Mouse (Mus musculus): ENCODE data around the gene Gm11596. TPM values are rescaled to one million over a fixed set of nuclear protein-coding genes. Genes with fewer than 3 reads are reported as not detected.
A peak's percentile ranks its signal among the peaks of the same experiment; 100 is the strongest.
"Not testable (repeated sequence)": the region's sequence is repeated elsewhere in the genome, so short reads cannot be mapped to it uniquely, and the experiment has no call there.

Gene Gm11596
- polyA plus RNA-seq, 1 experiment from 2014 or later: not detected

- no peak within 1 kb of the TSS for H3K9ac ChIP-seq (ENCODE audit: low read depth, low read length)
- H3K27ac ChIP-seq: no peak within 1 kb of the TSS
- ATAC-seq (replicated peaks; ENCODE audit: low FRiP score, low read depth): no peak
- no peaks in the 10 kb centered on the region for H3K27me3 ChIP-seq (ENCODE audit: insufficient read depth, low read length)
- TF ChIP-seq CTCF (IDR thresholded peaks at IDR 0.05; ENCODE audit: low read depth): no peak
- WGBS: 95% methylated on average over 2 of the region's 2 CpGs
- no peaks in the 10 kb centered on the region for H3K9me3 ChIP-seq (replicated peaks; ENCODE audit: low read length)
- H3K4me3 ChIP-seq (replicated peaks; ENCODE audit: low read depth, low read length): no peak within 1 kb of the TSS
- no peaks in the 10 kb centered on the region for H3K4me1 ChIP-seq (replicated peaks; ENCODE audit: insufficient read depth, low read length)
- no peak within 1 kb of the TSS for H3K4me2 ChIP-seq (ENCODE audit: low read length)
- DNase-seq (ENCODE audit: low spot score): no peak
- H3K36me3 ChIP-seq (ENCODE audit: insufficient read depth, low read length): no peaks in the 10 kb centered on the region
Observed at GRCm38 (mm10) chr11:99780604-99781003, 12.7 kb downstream of the Gm11596 start, which contains the start of gene Krtap4-8. Krtap4-8 (minus strand) TSS chr11:99780704.

DNA sequence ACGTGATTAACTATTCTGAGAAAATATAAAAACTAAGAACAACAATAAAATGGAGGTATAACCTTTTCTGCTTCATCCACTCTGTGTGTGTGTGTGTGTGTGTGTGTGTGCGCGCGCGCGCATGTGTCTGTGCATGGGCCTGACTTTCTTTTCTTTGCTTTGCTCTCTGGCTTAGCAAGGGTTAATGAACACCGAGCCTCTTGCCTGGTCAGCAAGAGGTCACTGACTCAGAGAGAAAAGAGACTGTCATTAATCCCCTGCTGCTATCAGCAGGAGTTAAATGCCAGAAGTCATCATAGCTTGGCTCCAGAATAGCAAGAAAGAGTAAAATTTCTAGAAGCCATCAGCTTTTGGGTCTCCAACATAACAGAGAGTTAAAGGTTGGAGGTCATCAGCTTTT, 14.9 kb downstream of the Gm11596 start:
- Histone ChIP-seq H3K9me3 (replicated peaks; ENCODE audit: low read length) (no peaks in the 10 kb centered on the region), H3K4me1 (replicated peaks; ENCODE audit: insufficient read depth, low read length) (no peaks in the 10 kb centered on the region), H3K27me3 (ENCODE audit: insufficient read depth, low read length) (no peaks in the 10 kb centered on the region), H3K27ac (no peak overlapping the region), H3K9ac (ENCODE audit: low read depth, low read length) (no peak overlapping the region), H3K36me3 (ENCODE audit: insufficient read depth, low read length) (no peaks in the 10 kb centered on the region), H3K4me3 (replicated peaks; ENCODE audit: low read depth, low read length) (no peak overlapping the region), H3K4me2 (ENCODE audit: low read length) (no peak overlapping the region)
- TF ChIP-seq CTCF (IDR thresholded peaks at IDR 0.05; ENCODE audit: low read depth): no peak
- 65% methylated on average over 7 of the region's 7 CpGs for WGBS
- DNase-seq (ENCODE audit: low spot score): no peak
- no peak for ATAC-seq (replicated peaks; ENCODE audit: low FRiP score, low read depth)

DNA sequence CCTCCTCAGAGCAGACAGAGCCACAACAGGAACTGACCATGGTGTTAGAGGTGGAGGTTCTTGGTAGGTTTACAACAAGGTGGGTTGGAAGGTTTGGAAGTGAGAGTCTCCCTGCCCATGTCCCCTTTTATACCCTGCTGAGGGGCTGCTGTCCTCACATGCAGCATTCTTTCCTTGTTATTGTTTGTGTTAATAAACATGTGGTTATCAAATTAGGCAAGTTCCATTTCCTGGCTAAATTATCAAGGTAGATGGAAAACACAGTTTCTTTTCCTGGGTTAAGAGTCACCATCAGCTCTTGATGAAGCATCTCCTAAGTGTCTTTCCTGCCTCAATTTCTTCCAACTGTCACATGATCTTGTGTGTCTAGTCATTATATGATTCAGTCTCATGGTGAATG, 20.5 kb downstream of the Gm11596 start, which contains the start of gene Gm11595:
Gene Gm11595 (minus strand): TSS at position 101 of the 400 bp plus-strand sequence.
- H3K36me3 ChIP-seq (ENCODE audit: insufficient read depth, low read length); H3K4me1 ChIP-seq (replicated peaks; ENCODE audit: insufficient read depth, low read length); H3K27ac ChIP-seq; ATAC-seq (replicated peaks; ENCODE audit: low FRiP score, low read depth); H3K27me3 ChIP-seq (ENCODE audit: insufficient read depth, low read length); H3K4me3 ChIP-seq (replicated peaks; ENCODE audit: low read depth, low read length); H3K9ac ChIP-seq (ENCODE audit: low read depth, low read length); H3K4me2 ChIP-seq (ENCODE audit: low read length); DNase-seq (ENCODE audit: low spot score); H3K9me3 ChIP-seq (replicated peaks; ENCODE audit: low read length): not testable (repeated sequence)

GRCm38 (mm10) chr11:99768410-99768809, 24.9 kb downstream of the Gm11596 start:
- 67% methylated on average over 2 of the region's 2 CpGs for WGBS
- Histone ChIP-seq H3K4me1 (replicated peaks; ENCODE audit: insufficient read depth, low read length) (no peaks in the 10 kb centered on the region), H3K27me3 (ENCODE audit: insufficient read depth, low read length) (no peaks in the 10 kb centered on the region), H3K4me2 (ENCODE audit: low read length) (no peak overlapping the region), H3K9ac (ENCODE audit: low read depth, low read length) (no peak overlapping the region), H3K9me3 (replicated peaks; ENCODE audit: low read length) (no peaks in the 10 kb centered on the region), H3K27ac (no peak overlapping the region), H3K36me3 (ENCODE audit: insufficient read depth, low read length) (no peaks in the 10 kb centered on the region), H3K4me3 (replicated peaks; ENCODE audit: low read depth, low read length) (no peak overlapping the region)
- DNase-seq (ENCODE audit: low spot score) (no peak), ATAC-seq (replicated peaks; ENCODE audit: low FRiP score, low read depth) (no peak)
- TF ChIP-seq CTCF (IDR thresholded peaks at IDR 0.05; ENCODE audit: low read depth): no peak

GRCm38 (mm10) chr11:99758877-99759276, 34.4 kb downstream of the Gm11596 start:
- ATAC-seq (replicated peaks; ENCODE audit: low FRiP score, low read depth) (no peak), DNase-seq (ENCODE audit: low spot score) (no peak)
- Histone ChIP-seq H3K4me1 (replicated peaks; ENCODE audit: insufficient read depth, low read length) (no peaks in the 10 kb centered on the region), H3K9me3 (replicated peaks; ENCODE audit: low read length) (no peaks in the 10 kb centered on the region), H3K27ac (no peak overlapping the region), H3K27me3 (ENCODE audit: insufficient read depth, low read length) (no peaks in the 10 kb centered on the region), H3K4me3 (replicated peaks; ENCODE audit: low read depth, low read length) (no peak overlapping the region), H3K9ac (ENCODE audit: low read depth, low read length) (no peak overlapping the region), H3K36me3 (ENCODE audit: insufficient read depth, low read length) (no peaks in the 10 kb centered on the region), H3K4me2 (ENCODE audit: low read length) (no peak overlapping the region)
- TF ChIP-seq CTCF (IDR thresholded peaks at IDR 0.05; ENCODE audit: low read depth): no peak
- WGBS: 87% methylated on average over 1 of the region's 1 CpGs

DNA sequence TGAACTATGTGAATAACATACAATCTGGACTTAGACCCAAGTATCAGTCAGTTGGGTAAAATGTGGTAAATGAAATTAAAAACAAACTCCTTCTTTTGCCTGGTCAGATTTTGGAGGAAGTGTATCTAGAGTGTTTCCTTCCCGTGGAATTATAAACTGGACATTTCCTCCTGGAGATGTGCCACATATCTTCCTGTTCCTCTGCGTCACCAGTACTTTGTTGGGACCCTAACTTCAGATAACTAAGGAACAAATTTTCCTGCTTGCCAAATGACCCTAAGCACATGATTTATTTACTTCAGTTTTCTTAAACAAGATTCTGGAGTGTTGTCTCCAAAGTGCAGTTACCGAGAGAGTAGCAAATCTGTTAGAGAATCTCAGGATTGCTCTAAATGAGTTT, 49.3 kb downstream of the Gm11596 start:
- H3K4me2 ChIP-seq (ENCODE audit: low read length): no peak overlapping the region
- no peaks in the 10 kb centered on the region for H3K9me3 ChIP-seq (replicated peaks; ENCODE audit: low read length)
- 61% methylated on average over 3 of the region's 3 CpGs for WGBS
- no peaks in the 10 kb centered on the region for H3K27me3 ChIP-seq (ENCODE audit: insufficient read depth, low read length)
- TF ChIP-seq CTCF (IDR thresholded peaks at IDR 0.05; ENCODE audit: low read depth): no peak
- DNase-seq (ENCODE audit: low spot score) (peak; percentile 24), ATAC-seq (replicated peaks; ENCODE audit: low FRiP score, low read depth) (no peak)
- H3K36me3 ChIP-seq (ENCODE audit: insufficient read depth, low read length): no peaks in the 10 kb centered on the region
- no peaks in the 10 kb centered on the region for H3K4me1 ChIP-seq (replicated peaks; ENCODE audit: insufficient read depth, low read length)
- no peak overlapping the region for H3K27ac ChIP-seq
- H3K9ac ChIP-seq (ENCODE audit: low read depth, low read length): no peak overlapping the region
- H3K4me3 ChIP-seq (replicated peaks; ENCODE audit: low read depth, low read length): no peak overlapping the region

Other genes starting within 250 kb of the Gm11596 start
- gene Krtap3-3, start 242.6 kb downstream of the Gm11596 start, polyA plus RNA-seq (2015; fragmentation: Nextera tagmentation; extraction: Ambion mirVana): not detected in 2 replicates
- not detected in 2 replicates for gene Krtap3-2, start 236.6 kb downstream of the Gm11596 start, polyA plus RNA-seq (2015; fragmentation: Nextera tagmentation; extraction: Ambion mirVana)
- not detected in 2 replicates for gene Gm11939, start 234.0 kb downstream of the Gm11596 start, polyA plus RNA-seq (2015; fragmentation: Nextera tagmentation; extraction: Ambion mirVana)
- not detected in 2 replicates for gene Krtap3-1, start 226.8 kb downstream of the Gm11596 start, polyA plus RNA-seq (2015; fragmentation: Nextera tagmentation; extraction: Ambion mirVana)
- not detected in 2 replicates for gene Krtap1-5, start 212.5 kb downstream of the Gm11596 start, polyA plus RNA-seq (2015; fragmentation: Nextera tagmentation; extraction: Ambion mirVana)
- not detected in 2 replicates for gene Krtap1-4, start 209.8 kb downstream of the Gm11596 start, polyA plus RNA-seq (2015; fragmentation: Nextera tagmentation; extraction: Ambion mirVana)
- gene Krtap1-3, start 202.1 kb downstream of the Gm11596 start, polyA plus RNA-seq (2015; fragmentation: Nextera tagmentation; extraction: Ambion mirVana): not detected in 2 replicates
- gene Krtap9-3, start 195.4 kb downstream of the Gm11596 start, polyA plus RNA-seq (2015; fragmentation: Nextera tagmentation; extraction: Ambion mirVana): not detected in 2 replicates
- gene Gm11938, start 190.2 kb downstream of the Gm11596 start, polyA plus RNA-seq (2015; fragmentation: Nextera tagmentation; extraction: Ambion mirVana): not detected in 2 replicates
- not detected in 2 replicates for gene Gm11937, start 183.3 kb downstream of the Gm11596 start, polyA plus RNA-seq (2015; fragmentation: Nextera tagmentation; extraction: Ambion mirVana)
- gene Krtap2-4, start 178.6 kb downstream of the Gm11596 start, polyA plus RNA-seq (2015; fragmentation: Nextera tagmentation; extraction: Ambion mirVana): not detected in 2 replicates
- gene Gm11562, start 173.0 kb downstream of the Gm11596 start, polyA plus RNA-seq (2015; fragmentation: Nextera tagmentation; extraction: Ambion mirVana): not detected in 2 replicates
- gene Krtap4-1, start 165.2 kb downstream of the Gm11596 start, polyA plus RNA-seq (2015; fragmentation: Nextera tagmentation; extraction: Ambion mirVana): not detected in 2 replicates
- not detected in 2 replicates for gene Krtap4-2, start 158.4 kb downstream of the Gm11596 start, polyA plus RNA-seq (2015; fragmentation: Nextera tagmentation; extraction: Ambion mirVana)
- not detected in 2 replicates for gene Krtap4-7, start 149.4 kb downstream of the Gm11596 start, polyA plus RNA-seq (2015; fragmentation: Nextera tagmentation; extraction: Ambion mirVana)
- not detected in 2 replicates for gene Gm11555, start 143.2 kb downstream of the Gm11596 start, polyA plus RNA-seq (2015; fragmentation: Nextera tagmentation; extraction: Ambion mirVana)
- gene Gm11563, start 134.5 kb downstream of the Gm11596 start, polyA plus RNA-seq (2015; fragmentation: Nextera tagmentation; extraction: Ambion mirVana): not detected in 2 replicates
- not detected in 2 replicates for gene Krtap4-6, start 127.5 kb downstream of the Gm11596 start, polyA plus RNA-seq (2015; fragmentation: Nextera tagmentation; extraction: Ambion mirVana)
- not detected in 2 replicates for gene Gm14190, start 102.7 kb downstream of the Gm11596 start, polyA plus RNA-seq (2015; fragmentation: Nextera tagmentation; extraction: Ambion mirVana)
- gene Gm14180, start 59.2 kb downstream of the Gm11596 start, polyA plus RNA-seq (2015; fragmentation: Nextera tagmentation; extraction: Ambion mirVana): not detected in 2 replicates
- gene Gm11595, start 20.6 kb downstream of the Gm11596 start, polyA plus RNA-seq (2015; fragmentation: Nextera tagmentation; extraction: Ambion mirVana): not detected in 2 replicates
- gene Krtap4-8, start 12.8 kb downstream of the Gm11596 start, polyA plus RNA-seq (2015; fragmentation: Nextera tagmentation; extraction: Ambion mirVana): not detected in 2 replicates
- not detected in 2 replicates for gene Krtap4-9, start 8.3 kb downstream of the Gm11596 start, polyA plus RNA-seq (2015; fragmentation: Nextera tagmentation; extraction: Ambion mirVana)
- gene Gm11569, start 5.5 kb upstream of the Gm11596 start, polyA plus RNA-seq (2015; fragmentation: Nextera tagmentation; extraction: Ambion mirVana): not detected in 2 replicates
- not detected in 2 replicates for gene Gm11554, start 11.0 kb upstream of the Gm11596 start, polyA plus RNA-seq (2015; fragmentation: Nextera tagmentation; extraction: Ambion mirVana)
- gene Krtap4-13, start 16.4 kb upstream of the Gm11596 start, polyA plus RNA-seq (2015; fragmentation: Nextera tagmentation; extraction: Ambion mirVana): not detected in 2 replicates
- gene Gm11564, start 22.2 kb upstream of the Gm11596 start, polyA plus RNA-seq (2015; fragmentation: Nextera tagmentation; extraction: Ambion mirVana): not detected in 2 replicates
- gene 2300003K06Rik, start 44.6 kb upstream of the Gm11596 start, polyA plus RNA-seq (2015; fragmentation: Nextera tagmentation; extraction: Ambion mirVana): not detected in 2 replicates
- gene Krtap4-16, start 58.1 kb upstream of the Gm11596 start, polyA plus RNA-seq (2015; fragmentation: Nextera tagmentation; extraction: Ambion mirVana): not detected in 2 replicates
- not detected in 2 replicates for gene Gm11568, start 64.5 kb upstream of the Gm11596 start, polyA plus RNA-seq (2015; fragmentation: Nextera tagmentation; extraction: Ambion mirVana)
- gene Gm11559, start 71.0 kb upstream of the Gm11596 start, polyA plus RNA-seq (2015; fragmentation: Nextera tagmentation; extraction: Ambion mirVana): not detected in 2 replicates
- not detected in 2 replicates for gene Krtap9-1, start 79.9 kb upstream of the Gm11596 start, polyA plus RNA-seq (2015; fragmentation: Nextera tagmentation; extraction: Ambion mirVana)
- not detected in 2 replicates for gene Gm11567, start 85.7 kb upstream of the Gm11596 start, polyA plus RNA-seq (2015; fragmentation: Nextera tagmentation; extraction: Ambion mirVana)
- not detected in 2 replicates for gene Krtap31-1, start 114.5 kb upstream of the Gm11596 start, polyA plus RNA-seq (2015; fragmentation: Nextera tagmentation; extraction: Ambion mirVana)
- not detected in 2 replicates for gene Gm11565, start 121.3 kb upstream of the Gm11596 start, polyA plus RNA-seq (2015; fragmentation: Nextera tagmentation; extraction: Ambion mirVana)
- not detected in 2 replicates for gene Krtap31-2, start 142.8 kb upstream of the Gm11596 start, polyA plus RNA-seq (2015; fragmentation: Nextera tagmentation; extraction: Ambion mirVana)
- not detected in 2 replicates for gene Krtap9-5, start 155.0 kb upstream of the Gm11596 start, polyA plus RNA-seq (2015; fragmentation: Nextera tagmentation; extraction: Ambion mirVana)
- gene Krtap29-1, start 185.6 kb upstream of the Gm11596 start, polyA plus RNA-seq (2015; fragmentation: Nextera tagmentation; extraction: Ambion mirVana): not detected in 2 replicates
- not detected in 2 replicates for gene Krtap16-1, start 193.1 kb upstream of the Gm11596 start, polyA plus RNA-seq (2015; fragmentation: Nextera tagmentation; extraction: Ambion mirVana)
- gene Krtap17-1, start 200.5 kb upstream of the Gm11596 start, polyA plus RNA-seq (2015; fragmentation: Nextera tagmentation; extraction: Ambion mirVana): not detected in 2 replicates
- gene Krt33a, start 222.7 kb upstream of the Gm11596 start, polyA plus RNA-seq (2015; fragmentation: Nextera tagmentation; extraction: Ambion mirVana): not detected in 2 replicates
- gene Krt33b, start 236.4 kb upstream of the Gm11596 start, polyA plus RNA-seq (2015; fragmentation: Nextera tagmentation; extraction: Ambion mirVana): not detected in 2 replicates
- gene Krt34, start 248.1 kb upstream of the Gm11596 start, polyA plus RNA-seq (2015; fragmentation: Nextera tagmentation; extraction: Ambion mirVana): not detected in 2 replicates